10 mouse cellular contexts compared by ENCODE assay signal in the genomic region with DNA sequence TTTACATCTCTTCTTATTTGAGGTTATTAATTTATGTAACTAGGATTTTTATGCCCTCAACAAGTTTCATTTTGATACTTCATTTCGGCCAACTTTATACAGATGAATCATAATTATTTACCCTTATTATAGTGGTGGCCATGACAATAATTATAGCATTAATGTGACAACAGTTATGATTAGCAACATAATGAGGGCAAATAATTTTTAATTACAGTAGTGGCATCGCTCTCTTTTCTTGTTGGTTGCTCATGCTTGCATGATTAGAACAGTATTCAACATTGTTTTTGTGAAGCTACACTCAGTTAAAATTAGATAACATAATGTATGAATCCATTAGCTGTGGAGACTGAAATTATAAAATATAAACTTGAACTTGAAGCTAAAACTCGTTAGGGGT.
"Had no signal": no experiment of that assay in that cellular context is flagged by ENCODE, and none has a peak within 500 bp of the region (broad histone marks: within the 10 kb centered on the region; RNA-seq: fewer than 3 reads in every experiment).

No protein-coding gene starts in this region.

- DNase-seq: right cerebral cortex, adult 18-20 months; right cerebral cortex, postnatal 14 days; right cerebral cortex, postnatal 25 days; spleen, adult 18-20 months; thymus, adult 18-20 months; thymus, adult 2 months; thymus, postnatal 14 days; thymus, postnatal 25 days; thymus, postnatal 36 days; thymus, postnatal 4 days had no signal
